13 mouse cellular contexts compared by ENCODE assay signal in the genomic region with DNA sequence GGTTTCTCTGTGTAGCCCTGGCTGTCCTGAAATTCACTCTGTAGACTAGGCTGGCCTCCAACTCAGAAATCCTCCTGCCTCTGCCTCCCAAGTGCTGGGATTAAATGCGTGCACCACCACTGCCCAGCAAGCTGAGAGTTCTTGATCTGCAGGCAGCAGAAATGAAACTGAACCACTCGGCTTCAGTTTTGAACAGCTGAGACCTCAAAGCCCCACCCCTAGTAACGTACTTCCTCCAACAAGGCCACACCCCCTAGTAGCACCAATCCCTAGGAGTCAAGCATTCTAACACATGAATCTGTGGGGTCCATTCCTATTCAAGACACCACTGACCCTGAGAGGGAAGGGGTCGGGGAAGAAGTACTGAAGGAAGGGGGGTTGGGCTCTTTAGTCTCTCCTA. TPM values are rescaled to one million over a fixed set of nuclear protein-coding genes. Genes with fewer than 3 reads are reported as not detected.
"Had no signal": no experiment of that assay in that cellular context is flagged by ENCODE, and none has a peak within 500 bp of the region (broad histone marks: within the 10 kb centered on the region; RNA-seq: fewer than 3 reads in every experiment).

No protein-coding gene starts in this region.

- H3K4me1 ChIP-seq: liver, embryonic 15.5 days had no signal

- H3K36me3 ChIP-seq: limb, embryonic 10.5 days; liver, embryonic 15.5 days; midbrain, embryonic 15.5 days; neural tube, embryonic 12.5 days had no signal

- H3K27ac ChIP-seq: left cerebral cortex, adult 2 months; limb, embryonic 10.5 days; liver, embryonic 15.5 days; midbrain, embryonic 15.5 days; neural tube, embryonic 12.5 days; stomach, postnatal 0 days had no signal

- H3K4me3 ChIP-seq: left cerebral cortex, adult 2 months; limb, embryonic 10.5 days; liver, embryonic 15.5 days; midbrain, embryonic 15.5 days; neural tube, embryonic 12.5 days had no signal

- ATAC-seq: lung, postnatal 0 days; midbrain, embryonic 15.5 days had no signal

- DNase-seq: kidney, postnatal 10 days; lung, adult 2 months; lung, postnatal 36 days; thymus, adult 18-20 months; thymus, postnatal 14 days had no signal

- H3K9me3 ChIP-seq: limb, embryonic 10.5 days; liver, embryonic 15.5 days; midbrain, embryonic 15.5 days; neural tube, embryonic 12.5 days had no signal

RNA-seq across cellular contexts. Expression of gene Fam222a, which starts 50.8 kb away (rescaled TPM):
- total RNA-seq: monocyte, adult 5-6 weeks had no signal
